Mouse (Mus musculus): ENCODE measurements at regions not wholly inside any gene's neighbourhood (a gene's known extent, or its start where the extent isn't known, plus 50 kb on each side); places are given as distances from the start of the nearest gene placed in this dataset.

GRCm38 (mm10) chr13:44608681-44609335 lies 120.5 kb upstream of the Jarid2 start:
- TF ChIP-seq POU5F1 (IDR thresholded peaks at IDR 0.05; ENCODE audit: borderline replicate concordance, low read length): no peak
- TF ChIP-seq NANOG (IDR thresholded peaks at IDR 0.05; ENCODE audit: borderline replicate concordance, low read length): no peak
- TF ChIP-seq CTCF (conservative IDR thresholded peaks at IDR 0.05; ENCODE audit: low read length): no peak

GRCm38 (mm10) chr13:44609606-44610005 lies 119.7 kb upstream of the Jarid2 start:
- H3K9me3 ChIP-seq (ENCODE audit: low read length): peaks cover 5% of the 10 kb centered on the region; the same call in 1 of the 2 replicates
- TF ChIP-seq POU5F1 (IDR thresholded peaks at IDR 0.05; ENCODE audit: borderline replicate concordance, low read length) (no peak), CTCF (conservative IDR thresholded peaks at IDR 0.05; ENCODE audit: low read length) (no peak), NANOG (IDR thresholded peaks at IDR 0.05; ENCODE audit: borderline replicate concordance, low read length) (no peak)
- peaks cover 22% of the 10 kb centered on the region for H3K4me1 ChIP-seq (replicated peaks; ENCODE audit: low read depth, low read length)
- H3K4me3 ChIP-seq (replicated peaks; ENCODE audit: low read length): no peak overlapping the region
- no peaks in the 10 kb centered on the region for H3K36me3 ChIP-seq (ENCODE audit: insufficient read depth, low read length)
- no peaks in the 10 kb centered on the region for H3K27me3 ChIP-seq (ENCODE audit: insufficient read depth, low read length)

More at GRCm38 (mm10) chr13:44608681-44609335, 120.5 kb upstream of the Jarid2 start:
- Histone ChIP-seq H3K4me3 (replicated peaks; ENCODE audit: low read length) (no peak overlapping the region), H3K9me3 (ENCODE audit: low read length) (peaks cover 6% of the 10 kb centered on the region), H3K27me3 (ENCODE audit: insufficient read depth, low read length) (no peaks in the 10 kb centered on the region), H3K36me3 (ENCODE audit: insufficient read depth, low read length) (no peaks in the 10 kb centered on the region), H3K4me1 (replicated peaks; ENCODE audit: low read depth, low read length) (peaks cover 17% of the 10 kb centered on the region)

GRCm38 (mm10) chr13:44615696-44616095 lies 113.6 kb upstream of the Jarid2 start:
- Histone ChIP-seq H3K36me3 (ENCODE audit: insufficient read depth, low read length) (no peaks in the 10 kb centered on the region), H3K4me1 (replicated peaks; ENCODE audit: low read depth, low read length) (peaks cover 26% of the 10 kb centered on the region), H3K4me3 (replicated peaks; ENCODE audit: low read length) (no peak overlapping the region), H3K27me3 (ENCODE audit: insufficient read depth, low read length) (no peaks in the 10 kb centered on the region), H3K9me3 (ENCODE audit: low read length) (peaks cover 26% of the 10 kb centered on the region)
- TF ChIP-seq POU5F1 (IDR thresholded peaks at IDR 0.05; ENCODE audit: borderline replicate concordance, low read length) (no peak), NANOG (IDR thresholded peaks at IDR 0.05; ENCODE audit: borderline replicate concordance, low read length) (no peak), CTCF (conservative IDR thresholded peaks at IDR 0.05; ENCODE audit: low read length) (no peak)

- Histone ChIP-seq H3K27me3 (ENCODE audit: insufficient read depth, low read length) (no peaks in the 10 kb centered on the region), H3K4me3 (replicated peaks; ENCODE audit: low read length) (no peak overlapping the region), H3K4me1 (replicated peaks; ENCODE audit: low read depth, low read length) (peaks cover 35% of the 10 kb centered on the region), H3K36me3 (ENCODE audit: insufficient read depth, low read length) (no peaks in the 10 kb centered on the region), H3K9me3 (ENCODE audit: low read length) (peaks cover 26% of the 10 kb centered on the region)
- TF ChIP-seq POU5F1 (IDR thresholded peaks at IDR 0.05; ENCODE audit: borderline replicate concordance, low read length): no peak
- no peak for TF ChIP-seq CTCF (conservative IDR thresholded peaks at IDR 0.05; ENCODE audit: low read length)
- no peak for TF ChIP-seq NANOG (IDR thresholded peaks at IDR 0.05; ENCODE audit: borderline replicate concordance, low read length)
Observed at GRCm38 (mm10) chr13:44618368-44618767, 110.9 kb upstream of the Jarid2 start.

- Histone ChIP-seq H3K4me1 (replicated peaks; ENCODE audit: low read depth, low read length) (peaks cover 54% of the 10 kb centered on the region), H3K4me3 (replicated peaks; ENCODE audit: low read length) (no peak overlapping the region), H3K9me3 (ENCODE audit: low read length) (peaks cover 3% of the 10 kb centered on the region), H3K36me3 (ENCODE audit: insufficient read depth, low read length) (no peaks in the 10 kb centered on the region), H3K27me3 (ENCODE audit: insufficient read depth, low read length) (no peaks in the 10 kb centered on the region)
- TF ChIP-seq CTCF (conservative IDR thresholded peaks at IDR 0.05; ENCODE audit: low read length): no peak
- no peak for TF ChIP-seq POU5F1 (IDR thresholded peaks at IDR 0.05; ENCODE audit: borderline replicate concordance, low read length)
- no peak for TF ChIP-seq NANOG (IDR thresholded peaks at IDR 0.05; ENCODE audit: borderline replicate concordance, low read length)
Observed at GRCm38 (mm10) chr13:44622661-44623355, 106.5 kb upstream of the Jarid2 start.

GRCm38 (mm10) chr13:44624716-44625115 lies 104.6 kb upstream of the Jarid2 start:
- no peaks in the 10 kb centered on the region for H3K27me3 ChIP-seq (ENCODE audit: insufficient read depth, low read length)
- no peaks in the 10 kb centered on the region for H3K36me3 ChIP-seq (ENCODE audit: insufficient read depth, low read length)
- H3K9me3 ChIP-seq (ENCODE audit: low read length): no peaks in the 10 kb centered on the region
- H3K4me3 ChIP-seq (replicated peaks; ENCODE audit: low read length): peak overlapping the region; percentile 70
- peaks cover 56% of the 10 kb centered on the region for H3K4me1 ChIP-seq (replicated peaks; ENCODE audit: low read depth, low read length)
- no peak for TF ChIP-seq POU5F1 (IDR thresholded peaks at IDR 0.05; ENCODE audit: borderline replicate concordance, low read length)
- TF ChIP-seq NANOG (IDR thresholded peaks at IDR 0.05; ENCODE audit: borderline replicate concordance, low read length): no peak
- no peak for TF ChIP-seq CTCF (conservative IDR thresholded peaks at IDR 0.05; ENCODE audit: low read length)

GRCm38 (mm10) chr13:44625792-44626191 lies 103.5 kb upstream of the Jarid2 start:
- TF ChIP-seq NANOG (IDR thresholded peaks at IDR 0.05; ENCODE audit: borderline replicate concordance, low read length): no peak
- no peak for TF ChIP-seq POU5F1 (IDR thresholded peaks at IDR 0.05; ENCODE audit: borderline replicate concordance, low read length)
- no peak for TF ChIP-seq CTCF (conservative IDR thresholded peaks at IDR 0.05; ENCODE audit: low read length)
- H3K9me3 ChIP-seq (ENCODE audit: low read length): no peaks in the 10 kb centered on the region

GRCm38 (mm10) chr13:44626806-44627205 lies 102.5 kb upstream of the Jarid2 start:
- Histone ChIP-seq H3K4me1 (replicated peaks; ENCODE audit: low read depth, low read length) (peaks cover 56% of the 10 kb centered on the region), H3K9me3 (ENCODE audit: low read length) (no peaks in the 10 kb centered on the region), H3K36me3 (ENCODE audit: insufficient read depth, low read length) (no peaks in the 10 kb centered on the region), H3K27me3 (ENCODE audit: insufficient read depth, low read length) (no peaks in the 10 kb centered on the region), H3K4me3 (replicated peaks; ENCODE audit: low read length) (no peak overlapping the region)
- TF ChIP-seq NANOG (IDR thresholded peaks at IDR 0.05; ENCODE audit: borderline replicate concordance, low read length): no peak
- no peak for TF ChIP-seq POU5F1 (IDR thresholded peaks at IDR 0.05; ENCODE audit: borderline replicate concordance, low read length)
- TF ChIP-seq CTCF (conservative IDR thresholded peaks at IDR 0.05; ENCODE audit: low read length): no peak

More at GRCm38 (mm10) chr13:44625792-44626191, 103.5 kb upstream of the Jarid2 start:
- Histone ChIP-seq H3K4me1 (replicated peaks; ENCODE audit: low read depth, low read length) (peaks cover 62% of the 10 kb centered on the region), H3K36me3 (ENCODE audit: insufficient read depth, low read length) (no peaks in the 10 kb centered on the region), H3K27me3 (ENCODE audit: insufficient read depth, low read length) (no peaks in the 10 kb centered on the region), H3K4me3 (replicated peaks; ENCODE audit: low read length) (no peak overlapping the region)

All from E14TG2a.4 (cell line).